Mouse (Mus musculus) monocyte, adult 59 days (primary cell): Measurements from ENCODE around the gene Abcc4. TPM values are rescaled to one million over a fixed set of nuclear protein-coding genes. Genes with fewer than 3 reads are reported as not detected.

Experiments used
- total RNA-seq, 2 experiments: library from RNA; stranded (reverse); gene quantifications; one replicate each; pipeline ENCODE4 v1.2.4; 2023

Abcc4 gene
- total RNA-seq, result 10 to 100 TPM; 25.4 to 28.2 TPM

DNA sequence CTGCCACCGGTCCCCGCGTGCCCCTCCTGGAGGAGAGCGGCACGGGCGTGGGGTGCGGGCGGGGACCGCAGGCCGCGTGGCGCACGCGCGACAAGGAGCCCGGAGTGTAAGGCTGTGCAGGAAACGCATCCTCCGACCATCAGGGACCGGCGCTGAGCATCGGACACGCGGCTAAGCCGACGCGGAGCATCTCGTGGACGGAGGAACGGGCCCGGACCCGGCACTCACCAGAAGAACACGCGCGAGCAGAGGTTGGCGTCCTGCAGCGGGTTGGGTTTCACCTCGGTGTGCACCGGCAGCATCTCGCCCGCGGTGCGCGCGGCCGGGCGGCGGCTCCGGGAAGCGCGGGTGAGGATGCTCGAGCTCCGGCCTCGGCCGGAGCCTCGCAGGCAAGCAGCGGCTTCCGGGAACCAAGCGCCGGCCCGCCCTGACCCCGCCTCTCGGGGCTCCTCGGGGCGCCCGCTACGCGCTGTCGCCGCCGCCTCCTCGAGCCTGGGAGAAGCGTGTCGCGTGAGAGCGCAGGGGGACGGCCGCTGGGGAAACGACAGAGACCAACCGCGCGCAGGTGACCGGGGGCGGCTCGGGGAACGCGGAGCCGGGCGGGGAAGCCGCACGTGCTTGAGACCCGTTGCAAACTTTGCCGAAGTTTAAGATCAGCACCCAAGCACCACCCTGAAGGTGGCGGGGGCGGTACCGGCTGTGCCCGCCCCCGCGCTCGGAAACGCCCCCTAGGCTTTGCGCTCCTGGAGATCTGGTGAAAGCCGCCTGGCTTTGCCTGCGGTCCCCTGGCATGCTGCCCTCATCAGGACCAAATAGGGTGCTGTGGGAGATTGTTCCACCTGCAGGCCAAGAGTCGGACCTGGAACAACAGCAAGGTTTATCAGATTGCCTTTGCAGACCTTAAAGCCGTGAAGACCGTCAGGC is at the start of gene Abcc4:
TSS of gene Abcc4 (minus strand) at position 412 of the 924 bp plus-strand sequence.

Other genes starting within 250 kb of the Abcc4 start
- under 1 TPM in 1 of 2 experiments, not detected in 1; 0.46 TPM for gene Cldn10, start 81.7 kb upstream of the Abcc4 start, total RNA-seq
- gene Dzip1, start 219.2 kb upstream of the Abcc4 start, total RNA-seq, result under 1 TPM; 0.30 to 0.34 TPM
- gene Dnajc3, start 231.8 kb upstream of the Abcc4 start, total RNA-seq, result 10 to 100 TPM; 45.3 to 47.0 TPM